Mouse (Mus musculus) liver, embryonic 14.5 days (tissue): ENCODE data around the gene Gpx3.

Experiments
- CTCF ChIP-seq: IDR thresholded peaks from 2 replicates; pipeline ENCODE4 v1.5.1; 2016; ENCODE audit warnings: antibody characterized with exemption, low read depth, control low read depth
- EP300 ChIP-seq: IDR thresholded peaks from 2 replicates; pipeline ENCODE4 v1.6.1; 2016; ENCODE audit warnings: antibody characterized with exemption, low read depth

DNA sequence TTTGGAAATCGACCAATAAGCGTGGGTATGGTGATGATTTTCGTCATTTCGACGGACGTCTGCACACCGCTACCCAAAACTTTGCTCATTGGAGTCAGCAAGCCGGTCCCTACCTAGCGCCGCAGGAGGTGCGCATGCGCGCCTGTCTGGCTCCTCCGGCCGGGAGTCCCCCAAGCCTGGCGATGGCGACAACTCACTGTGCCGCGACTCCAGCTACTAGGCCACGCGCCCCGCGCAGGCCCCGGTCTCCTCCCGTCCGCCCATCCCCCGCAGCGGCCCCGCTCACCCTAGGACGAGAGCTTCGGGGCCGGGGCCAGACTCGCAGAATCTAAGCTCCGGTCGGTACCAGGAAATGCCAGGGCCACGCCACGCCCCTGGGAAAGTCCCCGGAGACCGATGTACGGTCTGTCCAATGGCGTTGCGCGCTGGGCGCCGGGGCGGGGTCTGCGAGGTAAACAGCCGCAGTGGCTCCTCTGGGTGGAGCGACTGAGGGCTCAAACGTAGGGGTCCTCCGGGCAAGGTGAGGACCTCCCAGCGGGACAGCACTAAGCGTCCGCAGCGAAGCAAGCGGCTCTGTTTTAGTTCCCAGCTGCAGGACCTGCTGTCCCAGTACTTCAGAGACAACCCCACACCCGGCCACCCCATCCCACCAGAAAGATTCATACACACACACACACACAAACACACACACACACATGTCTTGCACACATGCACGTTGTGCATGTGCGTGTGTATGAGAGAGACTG is 53.7 kb downstream of the Gpx3 start:
- no peak for TF ChIP-seq CTCF
- TF ChIP-seq EP300, result no peak
